Mouse (Mus musculus) bone marrow macrophage, adult 2 months (primary cell): ENCODE results near the gene Clcn2. TPM values are rescaled to one million over a fixed set of nuclear protein-coding genes. Genes with fewer than 3 reads are reported as not detected.

Source experiments
- H3K27ac ChIP-seq: 2 replicates; pipeline ENCODE4 v1.5.1; 2012; ENCODE audit warnings: low read depth, low read length; ENCODE audit not compliant: insufficient read depth
- H3K4me1 ChIP-seq: 2 replicates; pipeline ENCODE4 v1.6.1; 2012; ENCODE audit warnings: low read length; ENCODE audit not compliant: control insufficient read depth, insufficient read depth
- H3K4me3 ChIP-seq: 2 replicates; pipeline ENCODE4 v1.5.1; 2012; ENCODE audit warnings: mild to moderate bottlenecking, low read length, moderate library complexity; ENCODE audit not compliant: insufficient read depth
- CTCF ChIP-seq: IDR thresholded peaks from 2 replicates; pipeline ENCODE4 v1.5.1; 2012; ENCODE audit warnings: low read depth, mild to moderate bottlenecking, low read length, moderate library complexity
- POLR2A ChIP-seq: IDR thresholded peaks from 2 replicates; pipeline ENCODE4 v1.6.1; 2012; ENCODE audit warnings: mild to moderate bottlenecking, low read depth, low read length, borderline replicate concordance
- polyA plus RNA-seq: library from polyadenylated mRNA; stranded (reverse); fragments of >200 nt; gene quantifications from 2 replicates; pipeline ENCODE4 v1.2.4, GENCODE M21; 2012; ENCODE audit not compliant: missing spikeins, insufficient read depth, insufficient read length

Gene Clcn2
- polyA plus RNA-seq, 1 experiment, result 1.0 TPM

DNA sequence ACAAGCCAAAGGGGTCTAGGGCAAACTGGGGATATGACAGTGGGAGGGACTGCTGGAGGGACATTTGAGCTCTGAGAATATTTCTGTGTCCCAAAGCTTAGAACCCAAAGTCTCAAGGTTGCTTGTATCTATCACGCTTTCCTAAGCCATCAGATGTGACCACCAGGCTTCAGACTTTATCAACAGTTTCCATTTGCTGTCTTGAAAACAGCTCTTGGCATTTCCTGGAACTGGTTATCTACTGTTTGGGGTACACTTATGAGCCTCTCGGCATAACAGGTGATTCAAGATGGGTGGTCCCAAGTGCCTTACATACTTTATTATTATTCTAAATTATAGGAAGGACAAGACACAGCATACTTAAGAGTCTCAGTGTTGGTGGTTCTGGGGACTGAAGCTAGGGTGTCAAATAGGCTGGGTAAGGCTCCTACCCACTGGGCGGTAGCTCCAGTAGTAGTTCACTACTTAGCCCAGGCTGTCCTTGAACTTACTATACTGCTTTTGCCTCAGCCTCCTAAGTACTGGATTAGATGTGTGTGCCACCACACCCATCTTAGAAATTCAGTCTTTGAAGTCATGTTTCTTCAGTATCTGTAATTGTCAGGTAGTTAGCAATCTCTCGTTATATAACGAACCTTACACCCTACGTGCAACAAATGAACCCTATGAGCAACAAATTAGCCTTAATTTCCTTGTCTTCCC lies 13.7 kb downstream of the Clcn2 start:
- Histone ChIP-seq H3K27ac (no peak overlapping the region), H3K4me3 (no peak overlapping the region), H3K4me1 (peaks cover 9% of the 10 kb centered on the region)
- no peak for TF ChIP-seq POLR2A

DNA sequence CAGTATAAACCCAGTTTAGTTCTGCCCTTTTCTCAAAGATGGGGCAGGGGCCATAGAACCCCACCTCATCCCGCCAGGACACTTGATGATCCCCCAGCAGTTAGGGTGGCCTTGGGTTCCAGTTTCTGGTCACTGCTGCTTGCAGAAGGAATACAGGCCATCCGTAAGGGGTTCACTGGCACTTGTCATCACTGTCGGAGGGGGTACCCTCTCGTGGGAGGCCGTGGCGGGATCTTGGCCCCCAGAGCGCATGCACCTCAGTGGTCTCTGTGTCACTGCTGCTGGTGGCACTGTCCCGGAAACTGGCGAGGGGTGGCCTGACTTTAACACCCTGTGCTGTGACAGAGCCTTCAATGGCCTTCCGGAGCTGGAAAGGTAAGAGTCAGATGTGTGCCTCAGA lies 14.5 kb downstream of the Clcn2 start:
- TF ChIP-seq CTCF (no peak), POLR2A (no peak)
- Histone ChIP-seq H3K27ac (no peak overlapping the region), H3K4me3 (no peak overlapping the region), H3K4me1 (peaks cover 9% of the 10 kb centered on the region)

GRCm38 (mm10) chr16:20702522-20702893 lies 15.0 kb downstream of the Clcn2 start:
- H3K4me3 ChIP-seq, result no peak overlapping the region
- no peak for TF ChIP-seq POLR2A
- peak; percentile 42; the same call in 1 of the 2 replicates for TF ChIP-seq CTCF
- H3K27ac ChIP-seq, result no peak overlapping the region
- peaks cover 9% of the 10 kb centered on the region for H3K4me1 ChIP-seq

DNA sequence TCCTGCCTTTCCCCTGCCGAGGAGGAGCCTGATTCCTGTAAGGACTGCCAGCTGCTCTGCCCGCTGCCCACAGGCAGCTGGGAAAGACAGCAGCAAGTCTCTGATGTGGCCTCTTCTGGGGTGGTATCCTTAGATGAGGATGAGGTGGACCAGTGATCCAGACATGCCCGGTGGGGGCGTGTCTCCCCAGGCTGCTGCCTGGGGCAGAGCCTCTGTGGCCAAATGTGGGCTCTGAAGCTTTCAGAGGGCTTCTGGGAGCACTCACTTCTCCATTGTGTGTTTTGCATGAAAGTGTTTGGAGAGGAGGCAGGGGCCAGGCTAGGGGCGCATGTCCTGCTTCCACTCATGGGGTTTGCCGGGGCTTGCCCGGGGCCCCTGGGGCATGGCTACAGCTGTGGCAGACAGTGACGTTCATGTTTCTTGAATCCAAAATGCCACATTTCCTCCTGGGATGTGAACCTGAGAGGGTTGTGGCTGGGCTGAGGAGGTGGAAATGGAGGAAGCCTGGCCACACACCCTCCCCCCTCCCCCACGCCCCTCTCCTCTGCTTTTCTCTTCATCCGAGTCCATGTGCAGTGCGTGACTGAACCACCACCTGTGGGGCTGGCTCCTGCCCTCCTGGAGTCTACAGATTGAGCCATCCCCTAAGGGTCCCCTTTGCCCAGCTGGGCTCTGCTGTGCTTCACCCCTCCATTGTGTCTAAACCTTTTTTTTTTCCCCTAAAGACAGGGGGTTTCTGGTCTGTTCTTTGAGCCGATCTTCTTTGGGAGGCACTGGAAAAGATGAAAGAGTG lies 15.6 kb downstream of the Clcn2 start:
- Histone ChIP-seq H3K4me3 (no peak overlapping the region), H3K4me1 (peaks cover 9% of the 10 kb centered on the region), H3K27ac (no peak overlapping the region)
- TF ChIP-seq CTCF, result no peak
- no peak for TF ChIP-seq POLR2A

GRCm38 (mm10) chr16:20701316-20701715 lies 16.2 kb downstream of the Clcn2 start:
- peaks cover 9% of the 10 kb centered on the region for H3K4me1 ChIP-seq
- TF ChIP-seq CTCF (no peak), POLR2A (no peak)
- H3K4me3 ChIP-seq, result no peak overlapping the region
- H3K27ac ChIP-seq, result no peak overlapping the region

- Histone ChIP-seq H3K27ac (no peak overlapping the region), H3K4me3 (no peak overlapping the region), H3K4me1 (peaks cover 9% of the 10 kb centered on the region)
- TF ChIP-seq POLR2A (no peak), CTCF (no peak)
These were observed 17.5 kb downstream of the Clcn2 start for GRCm38 (mm10) chr16:20700036-20700435.

GRCm38 (mm10) chr16:20699266-20699665 lies 18.3 kb downstream of the Clcn2 start:
- Histone ChIP-seq H3K27ac (no peak overlapping the region), H3K4me1 (peaks cover 14% of the 10 kb centered on the region), H3K4me3 (no peak overlapping the region)
- TF ChIP-seq POLR2A, result no peak
- TF ChIP-seq CTCF, result no peak

- H3K4me3 ChIP-seq, result peak overlapping the region; percentile 7; the same call in 1 of the 2 replicates
- H3K27ac ChIP-seq, result no peak overlapping the region
These were observed 21.8 kb downstream of the Clcn2 start for GRCm38 (mm10) chr16:20695622-20696323.

GRCm38 (mm10) chr16:20694781-20695180 lies 22.8 kb downstream of the Clcn2 start:
- TF ChIP-seq CTCF (no peak), POLR2A (no peak)
- H3K4me1 ChIP-seq, result peaks cover 20% of the 10 kb centered on the region
- no peak overlapping the region for H3K27ac ChIP-seq
- no peak overlapping the region for H3K4me3 ChIP-seq

More at GRCm38 (mm10) chr16:20695622-20696323, 21.8 kb downstream of the Clcn2 start:
- H3K4me1 ChIP-seq, result peaks cover 20% of the 10 kb centered on the region
- no peak for TF ChIP-seq CTCF
- no peak for TF ChIP-seq POLR2A

- Histone ChIP-seq H3K27ac (no peak within 1 kb of the TSS), H3K4me1 (peaks cover 20% of the 10 kb centered on the region), H3K4me3 (peak within 1 kb of the TSS; percentile 55)
- TF ChIP-seq CTCF (no peak), POLR2A (no peak)
These were observed 24.3 kb downstream of the Clcn2 start, which contains the start of gene Fam131a for GRCm38 (mm10) chr16:20693111-20693701. Fam131a (plus strand) TSS chr16:20693241.
